Mouse (Mus musculus) embryo, embryonic 11 days (tissue): ENCODE results near the gene Cavin1.
A peak's percentile ranks its signal among the peaks of the same experiment; 100 is the strongest.
"Not testable (repeated sequence)": the region's sequence is repeated elsewhere in the genome, so short reads cannot be mapped to it uniquely, and the experiment has no call there.

Source experiments
- DNase-seq: peaks from one replicate; pipeline ENCODE4 v3.0.0-alpha.2; 2015

The Cavin1 gene

DNA sequence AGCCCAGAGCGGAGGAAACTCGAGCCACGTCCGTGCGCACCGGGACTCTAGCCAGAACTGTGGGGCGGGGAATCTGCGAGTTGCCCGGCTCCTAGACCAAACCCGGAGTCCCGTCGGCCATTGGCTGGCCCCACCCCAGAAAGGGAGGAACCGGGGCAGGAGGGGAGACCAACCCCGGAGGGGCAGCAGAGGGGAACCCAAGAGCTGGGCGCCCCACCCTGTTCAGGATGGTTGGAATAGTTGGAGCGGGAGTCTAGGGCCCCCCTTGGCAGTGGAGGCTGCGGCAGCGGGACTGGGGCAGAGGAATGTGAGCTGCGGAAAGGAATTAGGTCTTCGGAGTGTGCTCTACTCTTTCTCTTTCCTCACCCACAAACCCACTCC is at the start of gene Cavin1:
Gene Cavin1 (minus strand): TSS at position 331 of the 381 bp plus-strand sequence.
- DNase-seq: peak; percentile 63

DNA sequence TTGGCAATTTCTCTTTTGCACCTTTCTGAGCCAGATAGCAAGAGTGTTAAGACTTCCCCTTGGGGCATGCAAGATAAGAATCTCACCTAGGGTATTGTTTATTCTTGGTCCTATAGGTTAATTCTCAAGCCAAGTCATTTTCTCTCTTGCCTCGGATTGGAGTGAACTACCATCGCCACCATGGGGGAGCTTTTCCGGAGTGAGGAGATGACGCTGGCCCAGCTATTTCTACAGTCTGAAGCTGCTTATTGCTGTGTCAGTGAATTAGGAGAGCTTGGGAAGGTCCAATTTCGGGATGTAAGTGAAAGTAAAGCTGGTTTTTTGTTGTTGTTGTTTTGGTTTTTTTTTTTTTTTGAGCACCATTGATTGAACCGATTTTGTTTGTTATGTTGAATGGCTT is 41.0 kb upstream of the Cavin1 start:
- DNase-seq: no peak

GRCm38 (mm10) chr11:101009888-101010784 is 39.4 kb upstream of the Cavin1 start:
- DNase-seq: peak; percentile 51

DNA sequence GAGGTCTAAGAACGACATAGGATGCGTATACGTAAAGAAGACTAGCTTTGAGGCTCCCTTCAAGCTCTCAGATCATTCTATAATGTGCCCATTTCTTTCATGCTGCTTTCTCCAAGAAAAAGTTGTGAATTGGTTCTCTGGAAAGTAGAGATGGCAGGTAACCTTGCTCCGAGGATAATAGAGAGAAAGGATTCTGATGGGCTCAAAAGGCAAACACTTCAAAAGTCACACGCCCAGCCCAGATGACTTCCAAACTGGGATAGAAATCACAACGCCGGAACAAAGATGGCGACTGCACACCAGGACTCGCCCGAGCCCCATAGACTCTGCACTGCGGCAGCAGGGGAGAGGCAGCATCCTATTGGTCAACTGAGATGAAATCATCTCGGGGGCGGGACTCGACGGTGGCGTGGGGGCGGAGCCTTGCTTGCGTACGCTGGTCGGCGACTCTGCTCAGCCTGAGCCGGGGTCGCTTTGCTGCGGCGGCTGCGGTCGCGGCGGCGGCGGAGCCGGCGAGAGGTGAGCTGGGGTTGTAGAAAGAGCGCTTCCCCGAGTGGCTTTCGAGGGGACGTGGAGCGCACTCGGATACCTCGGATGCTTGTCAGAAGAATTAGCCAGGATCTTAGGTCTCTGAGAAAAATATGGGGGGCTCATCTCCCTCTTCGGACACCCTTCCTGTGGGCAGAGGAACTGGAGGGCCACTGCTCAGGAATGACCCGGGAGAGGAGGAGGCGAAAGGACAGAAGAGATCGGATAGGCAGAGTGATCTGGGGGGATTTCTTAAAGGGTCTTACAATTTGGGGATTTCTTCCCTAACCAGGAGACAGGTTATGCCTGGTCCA is 38.6 kb upstream of the Cavin1 start, which contains the start of gene Atp6v0a1:
Gene Atp6v0a1 (plus strand): TSS at position 407 of the 842 bp plus-strand sequence.
- peak; percentile 99 for DNase-seq

- no peak for DNase-seq
Measured at GRCm38 (mm10) chr11:101008206-101009045, 37.7 kb upstream of the Cavin1 start.

DNA sequence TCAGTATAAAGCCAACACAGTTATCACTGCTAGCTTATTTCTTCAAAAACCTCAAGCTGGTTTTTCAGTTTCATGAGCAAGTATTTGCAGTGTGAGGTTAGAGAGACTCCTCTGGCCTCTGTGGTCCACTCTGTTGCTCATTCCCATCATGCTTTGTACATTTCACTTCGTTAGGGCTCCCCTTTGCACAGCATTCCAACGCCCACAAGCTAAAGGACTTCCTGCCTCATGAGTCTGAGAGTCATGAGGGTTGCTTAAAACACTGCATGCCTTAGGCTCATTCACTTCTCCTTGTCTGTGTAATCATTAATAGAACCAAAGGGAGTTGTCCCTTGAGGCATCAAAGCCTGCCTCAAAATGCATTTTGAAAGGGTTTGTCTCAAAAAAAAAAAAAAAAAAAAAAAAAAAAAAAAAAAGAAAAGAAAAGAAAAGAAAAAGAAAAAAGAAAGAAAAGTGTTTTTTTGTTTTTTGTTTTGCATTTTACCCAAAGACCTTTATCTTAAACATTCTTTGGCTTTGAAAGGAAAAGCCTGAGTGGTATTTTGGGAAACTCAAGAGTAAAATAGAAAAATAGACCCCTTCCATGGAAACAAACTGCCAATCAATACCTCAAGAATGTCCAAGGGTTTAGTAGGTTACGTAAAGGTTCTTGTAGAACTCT is 32.5 kb upstream of the Cavin1 start:
- no peak for DNase-seq

GRCm38 (mm10) chr11:101001875-101002552 is 31.3 kb upstream of the Cavin1 start:
- not testable (repeated sequence) for DNase-seq

DNA sequence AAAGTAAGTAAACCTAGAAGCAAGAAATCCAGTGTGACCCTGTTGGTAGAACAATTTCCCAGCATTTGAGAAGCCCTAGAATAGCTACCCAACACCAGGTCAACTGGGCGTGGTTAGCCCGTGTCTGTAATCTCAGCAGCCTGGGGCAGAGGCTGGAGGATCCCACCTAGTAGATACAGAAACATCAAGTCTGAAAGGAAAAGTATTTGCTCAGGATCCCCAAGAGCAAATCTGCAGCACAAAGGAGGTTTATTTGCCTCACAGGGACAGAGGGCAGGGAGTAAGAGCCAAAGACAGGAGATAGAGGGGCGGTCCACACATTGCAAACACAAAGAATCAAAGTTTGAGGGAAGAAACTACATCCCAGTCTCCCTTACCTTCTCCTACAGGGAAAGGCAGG is 28.6 kb upstream of the Cavin1 start:
- no peak for DNase-seq

DNA sequence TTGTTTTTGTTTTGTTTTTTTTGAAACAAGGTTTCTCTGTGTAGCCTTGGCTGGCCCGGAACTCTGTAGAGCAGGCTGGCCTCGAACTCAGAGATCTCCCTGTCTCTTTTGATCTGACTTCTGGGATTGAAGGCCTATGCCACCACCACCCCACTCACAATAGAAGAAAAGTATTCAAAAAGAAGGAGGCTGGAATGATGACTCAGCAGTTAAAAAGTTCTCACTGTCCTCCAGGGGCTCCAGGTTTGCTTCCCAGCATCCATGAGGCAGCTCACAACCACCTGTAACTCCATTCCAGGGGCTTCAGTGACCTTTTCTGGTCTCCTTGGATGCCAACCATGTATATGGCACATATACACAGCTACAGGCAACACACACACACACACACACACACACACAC is 28.1 kb upstream of the Cavin1 start:
- DNase-seq: no peak

- DNase-seq: no peak
Measured at GRCm38 (mm10) chr11:100996501-100996900, 25.8 kb upstream of the Cavin1 start.

DNA sequence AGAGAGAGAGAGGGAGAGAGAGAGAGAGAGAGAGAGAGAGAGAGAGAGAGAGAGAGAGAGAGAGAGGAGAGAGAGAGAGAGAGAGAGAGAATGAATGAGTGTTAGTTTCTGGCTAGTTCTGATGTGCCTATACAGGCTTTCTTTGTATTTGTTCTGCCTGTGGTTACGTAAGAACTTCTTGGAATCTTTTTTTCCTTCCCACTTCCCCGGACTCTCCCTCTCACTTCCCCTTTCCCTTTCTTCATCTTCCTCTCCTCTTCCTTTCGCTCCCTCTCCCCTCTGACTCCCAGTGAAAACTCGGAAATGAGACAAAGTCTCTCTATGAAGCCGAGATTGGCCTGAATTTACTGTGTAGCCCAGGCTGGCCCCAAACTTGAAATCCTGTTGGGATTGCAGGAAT is 24.0 kb upstream of the Cavin1 start:
- DNase-seq: no peak

- DNase-seq: no peak
Measured at GRCm38 (mm10) chr11:100994233-100994632, 23.5 kb upstream of the Cavin1 start.

DNA sequence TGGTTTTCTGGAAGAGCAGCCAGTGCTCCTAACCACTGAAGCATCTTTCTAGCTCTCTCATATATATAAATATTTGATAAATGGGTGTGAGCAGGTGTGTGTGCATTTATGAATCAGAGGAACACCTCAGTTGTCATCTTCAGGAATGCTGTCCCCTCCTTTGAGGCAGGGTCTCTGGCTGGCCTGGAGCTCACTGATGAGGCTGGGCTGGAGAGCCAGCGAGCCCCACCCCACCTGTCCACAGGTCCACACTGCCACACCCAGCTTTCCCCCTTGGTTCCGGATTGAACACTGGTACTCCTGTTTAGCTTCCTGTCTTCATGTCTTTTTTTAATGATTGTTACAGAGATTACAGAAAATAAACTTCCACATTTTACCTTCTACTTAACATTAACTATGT is 22.8 kb upstream of the Cavin1 start:
- DNase-seq: no peak

- peak; percentile 30 for DNase-seq
Measured at GRCm38 (mm10) chr11:100991027-100991534, 20.4 kb upstream of the Cavin1 start.

GRCm38 (mm10) chr11:100989666-100990065 is 19.0 kb upstream of the Cavin1 start:
- no peak for DNase-seq

DNA sequence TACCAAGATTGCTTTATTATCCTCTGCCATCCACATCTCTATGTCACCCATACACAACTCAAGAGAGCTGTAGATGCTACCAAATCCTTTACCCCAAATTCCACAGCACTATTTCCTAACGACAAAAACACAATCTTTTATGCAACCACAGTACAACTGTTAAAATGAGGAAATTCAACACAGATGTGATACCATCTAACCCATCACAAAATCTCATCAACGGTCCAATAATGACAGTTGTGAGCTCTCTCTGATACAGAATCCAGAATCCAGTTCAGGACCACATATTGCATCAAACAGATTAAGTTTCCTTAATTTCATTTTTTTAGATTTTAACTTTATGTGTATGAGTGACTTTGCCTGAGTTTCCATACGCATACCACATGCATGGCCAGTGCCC is 18.0 kb upstream of the Cavin1 start:
- no peak for DNase-seq

DNA sequence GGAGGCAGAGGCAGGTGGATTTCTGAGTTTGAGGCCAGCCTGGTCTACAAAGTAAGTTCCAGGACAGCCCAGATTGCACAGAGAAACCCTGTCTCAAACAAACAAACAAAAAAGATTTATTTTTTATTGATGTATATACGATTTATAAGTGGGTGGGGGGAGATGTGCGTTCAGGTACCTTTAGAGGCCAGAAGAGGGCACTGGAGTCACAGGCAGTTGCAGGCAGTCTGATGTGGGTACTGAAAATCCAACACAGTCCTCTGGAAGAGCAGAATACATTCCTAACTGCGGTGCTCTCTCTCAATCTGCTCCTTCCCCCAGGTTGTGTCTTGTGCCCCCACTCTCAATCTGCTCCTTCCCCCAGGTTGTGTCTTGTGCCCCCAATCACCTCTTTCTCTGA is 14.9 kb upstream of the Cavin1 start:
- DNase-seq: no peak

DNA sequence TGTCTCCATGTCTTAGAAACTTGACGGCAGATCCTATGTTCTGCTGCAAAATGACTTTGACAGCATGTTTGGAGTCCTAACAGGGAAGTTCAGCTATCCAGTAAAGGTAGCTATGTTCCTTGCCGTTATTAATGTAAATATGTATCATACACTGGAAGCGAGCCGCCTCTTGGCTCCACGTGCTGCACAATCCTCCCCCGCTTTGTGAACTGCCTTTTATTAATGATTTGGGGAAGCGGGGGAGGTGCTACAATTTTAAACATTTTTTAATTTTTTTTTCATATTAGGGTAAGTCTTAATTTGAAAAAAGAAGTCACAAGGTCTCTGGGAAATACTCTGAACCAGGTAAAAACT is 13.1 kb upstream of the Cavin1 start:
- DNase-seq: no peak

- DNase-seq: peak; percentile 91
Measured at GRCm38 (mm10) chr11:100983125-100983777, 12.6 kb upstream of the Cavin1 start.

DNA sequence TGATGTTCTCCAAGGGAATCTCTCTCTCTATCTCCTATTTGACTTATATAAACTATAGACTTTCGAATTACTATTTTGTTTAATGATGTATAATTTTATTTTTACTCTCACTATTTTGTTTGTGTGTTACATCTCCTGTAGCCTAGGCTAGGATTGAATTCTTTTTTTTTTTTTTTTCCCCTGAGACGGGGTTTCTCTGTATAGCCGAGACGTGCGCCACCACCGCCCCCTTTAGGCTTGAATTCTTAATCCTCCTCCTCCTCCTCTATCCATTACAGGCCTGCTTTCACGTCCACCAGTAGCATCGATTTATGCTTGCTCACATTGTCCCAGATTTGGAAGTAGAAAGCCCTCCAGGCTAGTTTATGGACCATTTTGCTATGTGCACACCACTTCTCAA is 11.4 kb upstream of the Cavin1 start:
- DNase-seq: peak; percentile 27

- DNase-seq: no peak
Measured at GRCm38 (mm10) chr11:100981236-100981635, 10.5 kb upstream of the Cavin1 start.
